ENCODE assay signal across 22 mouse cellular contexts in the genomic region with DNA sequence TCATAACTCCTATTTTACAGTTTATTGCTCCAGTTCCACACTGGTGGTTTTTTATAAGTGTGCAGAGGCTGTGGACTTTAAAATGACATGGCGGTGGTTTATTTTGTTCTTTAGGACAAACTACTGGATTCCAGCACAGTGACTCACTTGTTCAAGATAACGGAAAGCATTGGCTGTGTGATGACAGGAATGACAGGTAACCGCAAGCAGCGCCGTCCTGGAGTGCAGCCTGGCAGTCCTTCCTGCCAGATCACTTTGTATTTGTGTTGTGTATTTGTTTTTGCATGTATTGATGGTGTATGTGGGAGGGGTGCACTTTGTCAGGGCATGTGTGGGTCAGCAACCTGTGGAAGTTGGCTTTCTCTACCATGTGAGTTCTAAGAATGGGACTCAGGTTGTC.
"Had no signal": no experiment of that assay in that cellular context is flagged by ENCODE, and none has a peak within 500 bp of the region (broad histone marks: within the 10 kb centered on the region; RNA-seq: fewer than 3 reads in every experiment).

No protein-coding gene starts in this region.

- H3K27ac ChIP-seq: liver, embryonic 12.5 days; liver, embryonic 14.5 days; lung, embryonic 15.5 days; macrophage; midbrain, embryonic 13.5 days; midbrain, embryonic 15.5 days; neural tube, embryonic 13.5 days; neural tube, embryonic 15.5 days had no signal

- H3K4me3 ChIP-seq: liver, embryonic 12.5 days; lung, embryonic 15.5 days; megakaryocyte, embryonic 14.5 days; midbrain, embryonic 13.5 days; midbrain, embryonic 15.5 days; neural tube, embryonic 13.5 days; neural tube, embryonic 15.5 days had no signal

- DNase-seq: lung, adult 2 months; lung, postnatal 14 days; lung, postnatal 36 days; retina, postnatal 1 day; right cerebral cortex, adult 18-20 months; right cerebral cortex, postnatal 25 days; right cerebral cortex, postnatal 4 days; spleen, adult 18-20 months; thymus, adult 2 months; thymus, postnatal 25 days; thymus, postnatal 4 days had no signal

- H3K9me3 ChIP-seq: liver, embryonic 12.5 days; lung, embryonic 15.5 days; megakaryocyte, embryonic 14.5 days; midbrain, embryonic 13.5 days; midbrain, embryonic 15.5 days; neural tube, embryonic 13.5 days; neural tube, embryonic 15.5 days had no signal

- H3K4me2 ChIP-seq: liver, embryonic 12.5 days; lung, embryonic 15.5 days; midbrain, embryonic 11.5 days; midbrain, embryonic 13.5 days; midbrain, embryonic 15.5 days; neural tube, embryonic 13.5 days; neural tube, embryonic 15.5 days had no signal

- ATAC-seq: liver, embryonic 12.5 days; lung, postnatal 0 days; midbrain, embryonic 13.5 days; midbrain, embryonic 15.5 days had no signal

- H3K27me3 ChIP-seq: liver, embryonic 12.5 days; lung, embryonic 15.5 days; megakaryocyte, embryonic 14.5 days; midbrain, embryonic 13.5 days; midbrain, embryonic 15.5 days; neural tube, embryonic 13.5 days; neural tube, embryonic 15.5 days had no signal

- H3K9ac ChIP-seq: liver, embryonic 12.5 days; liver, embryonic 14.5 days; lung, embryonic 15.5 days; midbrain, embryonic 13.5 days; midbrain, embryonic 15.5 days; neural tube, embryonic 13.5 days; neural tube, embryonic 15.5 days had no signal

- H3K4me1 ChIP-seq: liver, embryonic 12.5 days; lung, embryonic 15.5 days; midbrain, embryonic 13.5 days; midbrain, embryonic 15.5 days; neural tube, embryonic 13.5 days; neural tube, embryonic 15.5 days had no signal
